Mouse (Mus musculus): ENCODE measurements around the gene Camkv.

The Camkv gene

GRCm38 (mm10) chr9:107961881-107962280, 26.4 kb downstream of the Camkv start:
- no peak for DNase-seq (ENCODE audit: low read depth, low spot score)

DNA sequence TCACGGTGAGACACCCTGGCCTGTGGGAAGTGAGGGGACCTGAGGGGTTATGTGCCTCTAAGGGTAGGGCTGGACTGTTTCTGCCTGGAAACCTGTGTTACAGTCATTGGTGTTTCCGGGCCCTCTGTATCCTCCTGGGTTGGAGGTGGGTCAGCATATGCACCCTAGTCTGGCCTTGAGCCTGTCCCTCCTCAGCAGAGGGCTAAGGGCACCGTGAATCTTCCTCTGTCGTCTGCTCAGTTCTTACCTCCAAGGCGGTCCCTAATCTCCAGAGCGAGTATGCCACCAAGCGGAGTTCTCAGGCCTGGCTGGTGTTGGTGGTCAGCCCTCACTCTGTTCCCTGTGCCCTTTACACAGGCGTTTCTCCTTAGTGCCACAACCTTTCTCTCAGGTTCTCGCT, 27.4 kb downstream of the Camkv start:
- DNase-seq (ENCODE audit: low read depth, low spot score) = no peak

GRCm38 (mm10) chr9:107963700-107964099, 28.2 kb downstream of the Camkv start:
- DNase-seq (ENCODE audit: low read depth, low spot score) = no peak

GRCm38 (mm10) chr9:107964681-107965080, 29.2 kb downstream of the Camkv start:
- DNase-seq (ENCODE audit: low read depth, low spot score) = no peak

GRCm38 (mm10) chr9:107966676-107967075, 31.2 kb downstream of the Camkv start:
- no peak for DNase-seq (ENCODE audit: low read depth, low spot score)

- no peak for DNase-seq (ENCODE audit: low read depth, low spot score)
Observed at GRCm38 (mm10) chr9:107967437-107967836, 32.0 kb downstream of the Camkv start.

DNA sequence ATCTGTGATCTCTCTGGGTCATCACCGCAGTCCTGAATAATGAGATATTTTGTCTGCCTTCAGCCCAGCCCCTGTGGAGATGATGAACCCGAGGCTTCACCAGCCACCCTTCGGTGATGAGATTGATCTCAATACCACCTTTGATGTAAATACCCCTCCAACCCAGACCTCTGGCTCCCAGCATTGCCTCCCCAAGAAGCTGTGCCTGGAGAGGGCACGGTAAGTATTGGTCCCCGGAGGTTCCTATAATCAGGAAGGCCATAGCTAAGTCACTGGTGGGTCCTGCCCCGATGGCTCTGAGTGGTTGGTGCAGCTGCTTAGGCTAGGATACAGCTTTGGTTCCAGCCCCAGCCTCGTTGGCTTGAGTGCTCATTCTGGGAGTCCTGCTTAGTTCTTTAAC, 33.1 kb downstream of the Camkv start:
- DNase-seq (ENCODE audit: low read depth, low spot score) = no peak

- DNase-seq (ENCODE audit: low read depth, low spot score) = no peak
Observed at GRCm38 (mm10) chr9:107970311-107970710, 34.8 kb downstream of the Camkv start.

- DNase-seq (ENCODE audit: low read depth, low spot score) = no peak
Observed at GRCm38 (mm10) chr9:107971690-107972541, 36.4 kb downstream of the Camkv start.

DNA sequence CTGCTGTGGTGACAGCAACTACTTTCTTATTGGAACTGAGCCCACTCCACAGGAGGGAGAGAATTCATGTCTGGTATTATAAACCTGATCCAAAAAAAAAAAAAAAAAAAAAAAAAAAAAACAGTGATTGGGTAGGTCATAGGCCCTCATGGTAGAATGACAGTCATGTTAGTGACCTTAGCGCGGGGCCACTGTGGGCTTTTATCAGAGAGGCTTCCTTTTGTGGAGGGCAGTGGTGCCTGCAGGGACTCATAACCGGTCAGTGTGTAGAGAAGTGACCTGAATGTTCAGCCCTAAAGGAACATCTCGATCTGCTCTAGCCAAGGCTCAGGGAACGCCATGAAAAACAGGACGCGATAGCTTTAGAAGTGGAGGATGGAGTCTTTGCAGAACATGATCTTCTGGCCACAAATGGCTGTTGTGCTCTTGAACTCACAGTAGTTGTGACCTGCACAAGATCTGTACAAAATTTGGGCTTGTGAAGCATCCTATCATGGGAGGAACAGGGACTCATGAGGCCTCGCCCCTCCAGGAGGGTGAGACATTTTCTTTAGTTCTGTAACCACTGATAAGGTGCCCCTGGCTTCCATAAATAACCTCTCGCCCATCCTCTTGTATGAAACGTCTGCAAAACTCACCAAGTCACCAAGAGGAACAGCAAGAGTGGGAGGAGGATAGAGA, 39.2 kb downstream of the Camkv start:
- no peak for DNase-seq (ENCODE audit: low read depth, low spot score)

GRCm38 (mm10) chr9:107975399-107976386, 40.2 kb downstream of the Camkv start, which contains the start of gene Uba7:
Gene Uba7 (plus strand): TSS chr9:107975505.
- no peak for DNase-seq (ENCODE audit: low read depth, low spot score)

GRCm38 (mm10) chr9:107978815-107979214, 43.3 kb downstream of the Camkv start:
- no peak for DNase-seq (ENCODE audit: low read depth, low spot score)

GRCm38 (mm10) chr9:107981684-107982605, 46.5 kb downstream of the Camkv start:
- no peak for DNase-seq (ENCODE audit: low read depth, low spot score)

- no peak for DNase-seq (ENCODE audit: low read depth, low spot score)
Observed at GRCm38 (mm10) chr9:107982681-107983346, 47.3 kb downstream of the Camkv start, which contains the start of gene Gm20661. Gene Gm20661 (plus strand): TSS chr9:107983058.

- DNase-seq (ENCODE audit: low read depth, low spot score) = no peak
Observed at GRCm38 (mm10) chr9:107983421-107983890, 48.0 kb downstream of the Camkv start.

DNA sequence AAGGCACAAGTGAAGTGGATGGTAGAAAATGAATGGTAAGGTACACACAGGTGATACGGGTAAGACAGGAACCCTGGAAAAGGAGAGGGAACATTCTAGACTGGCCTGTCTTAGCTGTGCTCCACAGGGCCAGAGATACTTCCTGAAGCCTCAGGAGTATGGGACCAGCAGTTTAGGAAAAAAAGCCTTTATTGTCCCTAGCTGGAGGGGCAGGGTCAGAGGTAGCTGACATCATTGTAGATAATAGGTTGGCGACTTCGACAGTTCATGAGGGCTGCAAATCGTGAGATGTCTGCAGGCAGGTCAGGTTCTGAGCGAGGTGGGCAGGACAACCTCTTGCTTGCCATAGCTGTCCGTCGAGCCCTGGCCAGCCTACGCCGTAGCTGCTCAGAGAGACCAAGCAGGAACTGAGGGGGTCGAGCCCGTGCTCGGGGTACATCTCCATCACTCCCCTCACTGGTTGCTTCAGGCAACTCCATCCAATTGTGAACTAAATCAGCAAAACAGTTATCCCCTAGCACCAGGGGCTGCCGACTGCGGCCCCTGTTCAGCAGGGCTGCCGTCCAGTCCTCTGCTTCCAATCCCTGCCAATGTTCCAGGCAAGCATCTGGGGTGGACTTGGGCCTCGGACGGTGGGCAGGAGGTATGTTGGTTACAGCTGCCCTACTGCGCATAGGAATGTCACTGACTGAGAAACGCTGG, 48.7 kb downstream of the Camkv start:
- DNase-seq (ENCODE audit: low read depth, low spot score) = no peak

DNA sequence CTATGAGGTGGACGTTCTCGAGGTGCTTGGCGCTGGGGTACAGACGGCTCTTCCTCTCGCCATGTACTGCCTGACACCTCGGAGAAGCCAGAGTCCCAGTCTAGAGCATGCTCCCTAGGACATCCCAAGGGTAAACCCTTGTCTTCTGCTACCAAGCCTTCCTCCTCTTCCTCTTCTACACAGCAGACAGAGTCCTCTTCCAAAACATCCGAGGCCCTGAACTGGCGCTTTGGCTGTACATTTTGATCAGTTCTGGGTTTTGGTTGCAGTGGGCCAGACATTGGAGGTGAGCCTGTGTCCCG, 49.2 kb downstream of the Camkv start:
- DNase-seq (ENCODE audit: low read depth, low spot score) = no peak

DNA sequence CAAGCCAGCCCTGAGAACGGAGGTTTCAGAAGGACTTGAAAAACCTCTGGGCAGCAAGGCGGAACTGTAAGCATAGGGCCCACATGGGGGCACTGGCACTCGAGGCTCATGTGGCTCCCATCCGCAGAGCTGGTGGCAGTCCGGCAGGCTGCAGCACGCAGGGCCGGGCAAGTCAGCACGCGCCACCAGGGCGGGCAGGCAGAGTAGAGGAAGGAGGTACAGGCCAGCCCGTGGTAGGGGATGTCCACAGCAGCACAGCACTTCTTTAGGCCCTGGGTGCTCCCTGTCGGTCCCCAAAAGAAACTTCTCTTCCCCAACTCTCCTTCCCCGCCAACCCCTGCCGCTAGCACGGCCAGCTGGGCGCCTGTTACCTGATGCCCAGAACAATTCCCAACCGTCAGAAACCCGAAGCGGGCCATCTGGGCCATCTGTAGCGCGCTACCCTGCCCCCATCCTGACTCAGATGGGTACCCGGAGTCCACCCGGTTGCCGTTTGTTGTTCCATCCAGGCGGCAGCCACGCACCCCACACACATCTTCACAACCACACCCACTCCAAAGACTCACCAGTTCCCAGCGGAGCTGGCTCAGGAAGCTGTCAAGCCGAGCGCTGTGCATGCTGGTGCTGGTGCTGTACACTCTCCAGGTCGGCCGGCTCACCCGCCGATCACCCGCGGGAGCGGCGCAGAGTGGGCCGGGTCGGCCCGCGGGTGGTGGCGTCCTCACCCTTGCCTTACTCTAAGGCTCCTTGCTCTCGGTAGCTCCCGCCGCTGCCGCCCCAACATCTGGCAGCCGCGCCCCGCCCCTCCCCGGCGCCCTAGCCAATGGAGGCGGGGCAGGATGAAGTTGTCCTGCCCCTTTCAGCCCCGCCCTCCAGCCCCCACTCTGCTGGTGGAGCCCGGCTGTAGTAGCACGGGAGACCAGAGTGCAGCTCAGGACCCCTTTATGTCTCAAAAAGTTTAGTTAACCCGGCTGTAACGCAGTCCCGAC, 50.0 kb downstream of the Camkv start, which contains the start of gene Inka1:
TSS of gene Inka1 (minus strand) at position 749 of the 989 bp plus-strand sequence.
- DNase-seq (ENCODE audit: low read depth, low spot score) = no peak
